Mouse (Mus musculus) lung, postnatal 0 days (tissue): Measurements from ENCODE around the gene Zfp36l1.

Source experiments
- CTCF ChIP-seq: IDR thresholded peaks from 2 replicates; pipeline ENCODE4 v1.5.1; 2016; ENCODE audit warnings: antibody characterized with exemption, mild to moderate bottlenecking
- EP300 ChIP-seq: IDR thresholded peaks from 2 replicates; pipeline ENCODE4 v1.6.1; 2016; ENCODE audit warnings: antibody characterized with exemption, mild to moderate bottlenecking, control low read depth

- TF ChIP-seq CTCF (no peak), EP300 (no peak)
These were observed 47.8 kb downstream of the Zfp36l1 start for GRCm38 (mm10) chr12:80065049-80065448.
